Mouse (Mus musculus) urinary bladder, postnatal 25 days (tissue): ENCODE data around the gene Leo1.
"Not testable (repeated sequence)": the region's sequence is repeated elsewhere in the genome, so short reads cannot be mapped to it uniquely, and the experiment has no call there.

ENCODE experiments used
- DNase-seq: peaks from one replicate; pipeline ENCODE4 v3.0.0; 2022; ENCODE audit warnings: low spot score

Gene Leo1

GRCm38 (mm10) chr9:75427366-75428273 lies 13.7 kb upstream of the Leo1 start:
- no peak for DNase-seq

GRCm38 (mm10) chr9:75428274-75428600 lies 13.1 kb upstream of the Leo1 start:
- no peak for DNase-seq

GRCm38 (mm10) chr9:75429040-75429439 lies 12.3 kb upstream of the Leo1 start:
- DNase-seq = no peak

- no peak for DNase-seq
Observed at GRCm38 (mm10) chr9:75429657-75430056, 11.7 kb upstream of the Leo1 start.

- no peak for DNase-seq
Observed at GRCm38 (mm10) chr9:75430822-75431621, 10.3 kb upstream of the Leo1 start.

GRCm38 (mm10) chr9:75432694-75433093 lies 8.6 kb upstream of the Leo1 start:
- no peak for DNase-seq

- no peak for DNase-seq
Observed at GRCm38 (mm10) chr9:75434172-75434793, 7.0 kb upstream of the Leo1 start.

GRCm38 (mm10) chr9:75434872-75435271 lies 6.5 kb upstream of the Leo1 start:
- DNase-seq = no peak

GRCm38 (mm10) chr9:75435291-75435690 lies 6.0 kb upstream of the Leo1 start:
- DNase-seq = no peak

- peak; percentile 28 for DNase-seq
Observed at GRCm38 (mm10) chr9:75435918-75436317, 5.4 kb upstream of the Leo1 start.

GRCm38 (mm10) chr9:75437653-75438385 lies 3.5 kb upstream of the Leo1 start:
- DNase-seq = no peak

- DNase-seq = no peak
Observed at GRCm38 (mm10) chr9:75441691-75442131, 387 bp downstream of the Leo1 start.

- DNase-seq = no peak
Observed at GRCm38 (mm10) chr9:75444981-75445380, 3.7 kb downstream of the Leo1 start.

GRCm38 (mm10) chr9:75446574-75446973 lies 5.2 kb downstream of the Leo1 start:
- not testable (repeated sequence) for DNase-seq

GRCm38 (mm10) chr9:75448021-75448420 lies 6.7 kb downstream of the Leo1 start:
- DNase-seq = no peak

GRCm38 (mm10) chr9:75453994-75454393 lies 12.7 kb downstream of the Leo1 start:
- no peak for DNase-seq

GRCm38 (mm10) chr9:75455684-75456083 lies 14.4 kb downstream of the Leo1 start:
- no peak for DNase-seq

GRCm38 (mm10) chr9:75463050-75463660 lies 21.8 kb downstream of the Leo1 start:
- DNase-seq = no peak

GRCm38 (mm10) chr9:75465856-75466255 lies 24.5 kb downstream of the Leo1 start:
- no peak for DNase-seq

GRCm38 (mm10) chr9:75466641-75467040 lies 25.3 kb downstream of the Leo1 start:
- DNase-seq = no peak

GRCm38 (mm10) chr9:75467581-75467980 lies 26.3 kb downstream of the Leo1 start:
- no peak for DNase-seq
